Mouse (Mus musculus) erythroblast, embryonic 14.5 days (primary cell): ENCODE measurements around the gene Sapcd1.

Experiments used
- GATA1 ChIP-seq: IDR thresholded peaks from 2 replicates; pipeline ENCODE4 v1.6.1; 2012; ENCODE audit warnings: low read length, inconsistent platforms, mixed read lengths
- TAL1 ChIP-seq: IDR thresholded peaks from 3 replicates; pipeline ENCODE4 v1.6.1; 2012; ENCODE audit warnings: low read length, inconsistent platforms, mixed read lengths

DNA sequence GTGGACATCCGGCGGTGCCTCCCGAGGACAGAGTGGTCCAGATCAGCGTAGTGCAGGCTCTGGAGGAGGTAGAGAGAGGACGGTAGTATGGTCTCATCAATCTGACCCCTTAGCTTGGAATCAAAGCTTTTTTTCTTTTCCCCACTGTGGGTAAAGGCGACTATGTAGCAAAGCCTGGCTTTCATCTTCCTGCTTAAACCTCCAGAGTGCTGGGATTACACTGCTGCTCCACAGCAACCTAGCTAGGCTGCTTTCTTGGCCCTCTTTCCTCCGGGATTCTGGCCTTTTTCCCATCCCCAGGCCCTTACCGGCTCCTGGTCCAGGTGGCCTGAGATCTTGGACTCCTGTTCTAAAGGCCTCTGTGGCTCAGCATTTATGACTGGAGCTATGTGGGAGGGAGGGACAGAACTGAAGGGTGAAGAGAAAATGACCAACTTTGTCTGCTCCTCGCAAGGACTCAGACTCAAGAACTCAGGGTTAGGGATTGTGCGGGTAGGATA is 36.6 kb upstream of the Sapcd1 start:
- no peak for TF ChIP-seq GATA1
- TF ChIP-seq TAL1 = no peak
